Mouse (Mus musculus): ENCODE measurements around the gene Fdxr.
A peak's percentile ranks its signal among the peaks of the same experiment; 100 is the strongest.

The Fdxr gene

DNA sequence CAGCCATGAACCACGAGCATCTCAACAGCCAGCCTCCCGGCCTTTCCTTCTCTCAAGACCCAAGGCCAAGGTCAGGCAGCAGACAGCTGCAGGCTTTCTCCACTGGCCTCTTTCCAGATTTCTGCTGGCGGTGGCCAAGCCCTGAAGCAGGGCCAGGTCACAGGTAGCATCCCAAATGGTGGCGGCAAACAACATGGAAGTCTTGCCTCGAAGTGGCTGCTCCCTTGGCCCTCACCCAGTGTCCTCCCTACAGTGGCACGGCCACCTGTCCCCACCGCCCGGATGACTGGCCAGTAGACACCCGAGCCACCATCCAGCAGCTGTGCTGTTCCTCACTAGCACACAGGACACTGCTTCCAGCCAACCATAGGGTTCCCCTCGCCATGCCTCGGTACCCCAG lies 35.4 kb downstream of the Fdxr start:
- no peak for ATAC-seq (ENCODE audit: low TSS enrichment)

DNA sequence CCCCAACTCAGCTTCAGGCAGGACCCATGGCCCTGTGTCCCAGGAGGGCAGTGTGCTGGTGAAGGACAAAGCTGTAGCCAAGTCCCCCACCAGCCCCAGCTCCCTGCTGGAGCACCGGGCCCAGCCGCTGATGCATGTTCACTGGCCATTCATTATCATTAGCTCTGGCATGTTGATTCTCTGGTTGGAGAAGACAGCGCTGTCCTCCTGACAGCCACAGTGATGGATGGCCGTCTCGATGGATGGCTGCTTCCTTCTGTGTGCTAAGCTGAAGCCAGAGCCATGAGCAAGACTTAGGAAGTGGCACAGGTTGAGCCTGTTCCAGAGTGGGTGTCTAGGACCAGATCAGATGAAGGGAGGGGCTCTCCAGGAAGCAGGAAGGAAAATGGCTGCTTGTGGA lies 40.3 kb downstream of the Fdxr start:
- no peak for ATAC-seq (ENCODE audit: low TSS enrichment)

GRCm38 (mm10) chr11:115234320-115235044 lies 42.4 kb downstream of the Fdxr start:
- ATAC-seq (ENCODE audit: low TSS enrichment): no peak

DNA sequence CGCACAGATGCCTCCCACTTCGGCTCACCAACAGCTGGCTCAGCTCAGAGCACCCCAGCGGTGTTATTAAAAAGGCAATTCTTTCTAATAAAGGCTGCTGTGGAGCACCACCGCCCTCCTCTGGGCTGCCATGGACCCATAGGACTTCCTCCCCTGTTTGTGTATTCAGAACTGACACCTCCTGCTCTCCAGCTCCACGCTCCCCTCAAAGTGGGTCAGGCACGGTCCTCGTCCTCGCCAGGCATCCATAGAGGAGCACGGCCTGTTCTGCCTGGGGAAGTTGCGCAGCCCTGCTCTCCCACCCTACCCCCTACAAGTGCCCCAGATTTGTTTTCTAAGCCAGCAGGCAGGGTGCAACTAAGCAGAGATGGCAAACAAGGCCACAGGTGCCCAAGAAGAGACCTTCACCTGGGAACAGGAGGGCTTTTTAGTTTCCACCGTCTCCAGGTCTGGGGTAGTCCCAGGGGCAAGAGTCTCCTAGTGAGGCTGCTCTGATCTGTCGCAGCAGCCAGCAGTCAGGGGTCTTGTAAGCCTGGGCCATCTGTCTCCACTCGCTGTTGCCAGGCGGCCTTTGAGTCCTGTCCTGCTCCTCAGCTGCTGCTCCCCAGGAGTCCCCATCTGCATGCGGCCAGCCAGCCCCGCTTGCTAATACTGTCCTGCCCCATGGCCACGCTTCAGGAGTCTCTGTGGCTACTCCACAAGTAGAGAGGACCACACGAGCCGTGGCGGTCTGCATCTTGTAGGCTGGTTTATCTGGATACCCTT lies 43.1 kb downstream of the Fdxr start:
- peak; percentile 71 for ATAC-seq (ENCODE audit: low TSS enrichment)

- no peak for ATAC-seq (ENCODE audit: low TSS enrichment)
Measured at GRCm38 (mm10) chr11:115232889-115233288, 44.0 kb downstream of the Fdxr start.

DNA sequence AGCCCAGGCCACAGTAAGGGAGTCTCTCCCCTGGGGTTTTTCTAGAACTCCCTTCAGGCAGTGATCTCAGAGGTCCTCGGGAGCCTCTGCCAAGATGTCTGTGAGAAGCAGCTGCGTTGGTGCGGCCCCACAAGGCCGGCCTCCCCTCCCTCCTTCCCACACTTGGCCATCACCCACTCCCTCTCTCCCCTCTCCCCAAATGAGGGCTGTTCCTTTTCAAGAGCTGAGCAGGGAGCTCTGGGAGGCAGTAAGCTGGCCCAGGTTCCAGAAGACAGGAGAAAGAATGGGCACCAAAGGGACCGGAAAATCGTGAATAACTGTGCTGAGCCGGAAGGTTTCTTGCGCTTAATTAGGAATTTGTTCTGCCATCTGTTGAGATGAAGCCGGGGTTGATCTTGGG lies 44.9 kb downstream of the Fdxr start:
- ATAC-seq (ENCODE audit: low TSS enrichment): no peak

- ATAC-seq (ENCODE audit: low TSS enrichment): no peak
Measured at GRCm38 (mm10) chr11:115231168-115231915, 45.5 kb downstream of the Fdxr start.

- ATAC-seq (ENCODE audit: low TSS enrichment): no peak
Measured at GRCm38 (mm10) chr11:115229021-115229930, 47.6 kb downstream of the Fdxr start.

GRCm38 (mm10) chr11:115228430-115228829 lies 48.4 kb downstream of the Fdxr start:
- no peak for ATAC-seq (ENCODE audit: low TSS enrichment)

DNA sequence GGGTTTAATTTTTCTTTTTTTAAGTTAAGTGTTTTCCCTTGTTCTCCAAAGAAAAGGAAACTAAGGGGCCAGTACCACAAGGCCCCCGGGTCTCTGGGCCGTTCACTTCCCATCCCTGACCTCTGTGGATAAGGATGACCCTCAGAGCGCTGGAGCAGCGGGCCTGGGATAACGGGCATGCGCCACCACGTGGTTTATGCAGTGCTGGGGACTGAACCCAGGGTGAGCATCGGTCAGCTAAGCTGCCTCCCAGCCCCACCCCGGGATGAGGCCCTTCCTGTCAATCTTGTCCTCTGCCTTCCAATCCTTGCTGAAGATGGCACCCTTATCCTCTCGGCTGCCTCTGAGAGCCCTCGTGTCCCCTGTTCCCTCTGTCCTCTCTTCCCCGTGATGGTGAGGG lies 49.2 kb downstream of the Fdxr start:
- ATAC-seq (ENCODE audit: low TSS enrichment): no peak

DNA sequence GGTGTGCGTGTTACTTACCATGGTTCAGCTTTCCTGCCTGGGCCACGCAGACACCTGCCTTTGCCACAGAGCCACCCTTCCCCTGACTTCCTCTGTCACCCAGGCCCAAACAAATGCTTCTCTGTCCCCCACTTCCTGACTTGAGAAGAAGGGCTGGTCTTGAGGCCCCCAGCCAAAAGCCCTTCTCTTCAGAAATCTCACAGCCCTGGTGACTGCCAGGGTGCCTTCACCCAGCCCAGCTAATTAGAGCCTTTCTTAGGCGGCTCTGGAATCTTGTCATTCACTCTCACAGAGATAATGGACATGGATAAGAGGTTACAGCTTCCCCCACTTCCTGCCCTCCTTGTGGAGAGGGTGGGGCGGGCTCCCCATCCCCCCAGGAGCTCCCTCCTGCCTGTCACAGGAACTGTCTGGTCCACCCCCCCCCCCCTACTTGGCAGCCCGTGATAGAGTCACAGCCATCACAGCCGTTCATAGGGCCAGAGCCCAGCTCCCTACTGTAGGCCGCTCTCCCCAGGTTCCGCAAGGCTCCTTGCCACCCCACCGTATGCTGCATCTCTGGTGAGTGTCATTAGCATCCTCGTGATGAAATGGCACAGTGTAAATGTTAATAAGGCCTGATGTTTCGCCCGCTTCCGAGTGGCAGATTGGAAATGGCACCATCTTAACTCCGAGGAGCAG lies 49.9 kb downstream of the Fdxr start:
- ATAC-seq (ENCODE audit: low TSS enrichment): no peak

GRCm38 (mm10) chr11:115225301-115225700 lies 51.5 kb downstream of the Fdxr start:
- ATAC-seq (ENCODE audit: low TSS enrichment): no peak

DNA sequence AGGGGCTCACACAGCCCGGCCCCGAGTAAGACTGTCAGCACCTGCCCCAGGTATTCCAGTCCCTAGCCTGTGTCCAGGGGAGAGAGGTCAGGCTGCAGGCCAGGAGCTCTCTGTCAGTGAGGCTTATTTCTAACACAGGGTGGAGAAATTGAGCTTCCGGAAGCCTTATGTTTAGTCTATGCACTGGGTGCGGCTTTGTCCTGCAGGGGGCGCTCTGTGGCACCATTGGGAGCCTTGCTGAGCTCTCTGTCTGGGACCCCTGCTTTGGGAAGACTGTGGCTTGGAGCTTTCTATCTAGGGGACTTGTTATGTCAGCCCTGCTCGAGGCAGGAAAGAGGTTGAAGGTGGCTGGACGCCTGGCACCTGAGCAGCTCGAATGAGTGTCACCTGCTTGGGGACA lies 52.0 kb downstream of the Fdxr start:
- 0 out of 2 replicates have a peak, but pooled peaks have one; percentile 22 for ATAC-seq (ENCODE audit: low TSS enrichment)

- no peak for ATAC-seq (ENCODE audit: low TSS enrichment)
Measured at GRCm38 (mm10) chr11:115223877-115224276, 53.0 kb downstream of the Fdxr start.

DNA sequence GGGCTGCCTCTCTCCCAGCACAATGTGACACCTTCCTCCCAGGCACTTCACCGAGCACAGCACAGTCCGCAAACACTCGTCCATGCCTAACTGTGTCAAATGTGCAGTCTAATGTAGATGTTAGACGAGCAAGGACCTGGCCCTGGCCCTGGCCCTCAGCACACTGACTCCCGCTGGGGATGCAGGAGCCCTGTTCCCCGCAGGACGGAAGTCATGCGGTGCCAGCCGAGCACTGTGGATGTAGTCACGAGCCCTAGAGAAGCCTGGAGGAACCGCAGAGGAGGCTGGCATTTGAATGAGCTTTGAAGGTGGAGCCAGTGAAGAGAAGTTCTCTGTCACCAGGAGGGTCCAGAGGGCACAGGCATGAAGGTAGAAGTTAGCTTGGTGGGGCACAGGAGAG lies 53.4 kb downstream of the Fdxr start:
- ATAC-seq (ENCODE audit: low TSS enrichment): no peak

DNA sequence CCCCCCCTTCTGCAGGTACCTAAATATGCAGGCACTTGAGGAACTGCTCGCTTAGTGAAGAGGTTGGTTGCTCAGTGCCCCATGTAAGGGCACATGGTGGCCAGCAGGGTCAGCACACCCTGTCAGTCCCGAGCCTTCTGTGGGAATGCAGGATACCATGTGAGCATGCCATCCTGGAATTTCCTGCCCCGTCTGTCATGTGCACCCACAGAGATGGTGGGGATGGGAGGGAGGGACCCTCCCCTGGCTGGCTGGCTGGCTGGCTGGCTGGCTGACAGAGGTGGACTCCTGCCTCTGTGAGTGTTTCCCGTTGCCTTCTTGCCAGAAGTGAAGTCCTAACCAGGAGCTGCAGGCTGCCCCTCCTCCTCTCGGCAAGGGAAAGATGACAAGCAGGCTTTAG lies 54.3 kb downstream of the Fdxr start:
- ATAC-seq (ENCODE audit: low TSS enrichment): no peak

DNA sequence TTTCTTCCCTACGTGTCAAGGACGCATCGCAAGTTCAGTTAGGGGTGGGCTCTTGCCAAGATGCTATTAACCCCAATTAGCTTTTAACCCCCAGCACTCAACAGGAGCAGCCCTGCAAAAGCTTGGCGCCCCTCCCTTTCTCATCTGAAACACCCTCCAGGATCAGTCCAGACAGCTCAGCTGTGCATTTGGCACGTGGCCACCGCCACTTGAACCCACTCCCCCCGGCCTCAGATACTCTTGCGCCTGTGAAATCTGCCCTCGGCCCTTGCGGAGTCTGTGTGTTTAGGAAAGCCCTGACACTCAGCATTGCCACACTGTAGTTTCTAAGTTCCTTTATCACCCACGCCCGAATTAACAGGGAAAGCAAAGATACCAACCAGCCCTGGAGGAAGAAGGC lies 54.8 kb downstream of the Fdxr start:
- no peak for ATAC-seq (ENCODE audit: low TSS enrichment)

DNA sequence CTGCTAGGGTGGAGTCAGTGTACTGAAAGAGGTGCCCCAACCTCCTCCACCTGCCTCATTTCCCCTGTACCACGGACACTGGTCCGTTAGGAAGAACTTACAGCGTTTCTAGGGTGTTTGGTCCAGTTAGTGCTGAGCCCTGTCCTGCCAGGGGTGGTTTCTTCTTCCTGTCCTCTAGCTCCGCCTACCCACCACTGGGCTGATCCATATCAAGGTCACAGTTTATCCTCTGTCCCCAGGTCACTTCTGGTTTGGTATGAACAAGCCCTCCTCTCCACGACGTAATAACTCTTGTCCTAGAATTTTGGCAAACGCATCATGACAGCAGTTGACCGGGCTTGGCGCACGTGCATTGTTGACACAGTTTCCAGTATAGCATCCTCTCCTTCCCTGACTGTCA lies 57.2 kb downstream of the Fdxr start:
- ATAC-seq (ENCODE audit: low TSS enrichment): no peak

DNA sequence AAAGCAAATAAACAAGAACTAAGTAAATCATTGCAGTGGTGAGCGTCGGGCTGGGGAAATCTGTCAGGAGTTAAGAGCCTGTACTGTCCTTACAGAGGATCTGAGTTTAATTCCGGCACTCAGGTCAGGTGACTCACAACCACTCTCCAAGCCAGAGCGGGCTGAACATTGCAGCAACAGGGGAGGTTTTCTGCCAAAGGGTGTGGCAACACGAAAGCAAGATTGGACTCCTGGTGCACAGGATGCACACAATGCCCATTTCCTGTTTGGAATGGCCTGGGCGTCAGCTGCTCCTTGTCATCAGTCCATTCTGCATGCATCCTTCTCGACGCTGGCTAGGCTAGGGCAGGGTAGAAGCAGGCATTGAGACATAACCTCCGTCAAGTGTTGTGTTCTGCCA lies 57.6 kb downstream of the Fdxr start:
- ATAC-seq (ENCODE audit: low TSS enrichment): no peak
